Mouse (Mus musculus): Measurements from ENCODE around the gene 4933436I01Rik. TPM values are rescaled to one million over a fixed set of nuclear protein-coding genes. Genes with fewer than 3 reads are reported as not detected.

4933436I01Rik gene
- total RNA-seq (2021): not detected
- long read RNA-seq, experiment 1: 0 reads
- long read RNA-seq, experiment 2: 0 reads

DNA sequence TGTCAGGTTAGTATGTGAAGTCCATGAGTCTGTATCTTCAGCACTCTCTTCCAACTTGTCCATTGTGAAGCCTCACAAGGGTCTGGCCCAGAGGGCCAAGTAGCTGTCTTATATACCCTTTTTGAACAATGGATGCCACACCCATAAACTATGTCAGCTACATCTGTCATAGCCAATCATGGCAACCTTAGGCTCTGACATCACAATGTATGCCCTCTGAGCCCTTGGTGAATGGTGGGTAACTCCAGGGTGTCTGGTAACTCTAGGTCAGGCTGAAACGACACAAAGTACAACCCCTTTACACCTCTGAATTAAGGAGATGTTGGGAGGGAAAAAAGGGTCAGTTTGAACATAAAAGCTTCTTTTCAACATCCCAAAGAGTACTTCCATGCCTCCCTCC, at the start of gene 4933436I01Rik:
Gene 4933436I01Rik, minus strand, starts transcription at position 101 of the 400 bp plus-strand sequence.
- no peak for DNase-seq

- DNase-seq: no peak
These were observed 3.7 kb upstream of the 4933436I01Rik start for GRCm38 (mm10) chrX:67924769-67925470.

DNA sequence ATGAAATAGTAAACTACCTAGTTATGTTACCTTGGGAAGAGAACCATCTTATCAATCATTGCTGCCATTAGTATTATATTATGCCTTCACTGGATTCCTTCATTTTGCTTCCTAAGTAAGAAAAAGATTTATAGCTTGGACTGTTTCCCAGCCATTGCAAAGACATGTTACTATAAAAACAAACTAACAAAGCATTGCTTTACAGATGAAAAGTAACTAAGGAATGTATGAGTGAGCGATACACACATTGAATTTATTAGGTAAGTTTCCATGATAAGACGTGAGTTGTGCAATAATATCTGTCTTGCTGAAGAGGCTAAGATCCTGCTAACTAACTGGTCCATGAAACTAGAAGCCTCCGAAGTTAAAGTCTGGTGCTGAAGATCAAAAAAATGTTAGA, 37.8 kb downstream of the 4933436I01Rik start:
- DNase-seq: no peak

Other genes starting within 250 kb of the 4933436I01Rik start
- gene Gm1140, start 227.9 kb downstream of the 4933436I01Rik start, total RNA-seq (2021): not detected
- not detected for gene Gm14692, start 225.8 kb downstream of the 4933436I01Rik start, total RNA-seq (2021)

Data from adrenal gland, postnatal 36 days (tissue).